Mouse (Mus musculus) thymus, adult 2 months (tissue): ENCODE data around the gene Scamp4.

Source experiments
- CTCF ChIP-seq: fragments of 200-500 bp; IDR thresholded peaks from 2 replicates; pipeline ENCODE4 v1.5.1; 2012; ENCODE audit warnings: mild to moderate bottlenecking, control low read depth, low read length, moderate library complexity, borderline replicate concordance; ENCODE audit not compliant: control insufficient read depth, poor library complexity, insufficient read depth; ENCODE audit errors: extremely low read depth
- POLR2A ChIP-seq: fragments of 200-500 bp; IDR thresholded peaks from 2 replicates; pipeline ENCODE4 v1.6.1; 2012; ENCODE audit warnings: mild to moderate bottlenecking, low read length, control low read depth, moderate library complexity; ENCODE audit not compliant: control insufficient read depth, poor library complexity, insufficient read depth; ENCODE audit errors: extremely low read depth

- TF ChIP-seq CTCF = no peak
- no peak for TF ChIP-seq POLR2A
Measured at GRCm38 (mm10) chr10:80663485-80664196, 61.0 kb downstream of the Scamp4 start.
